Mouse (Mus musculus) small intestine, adult 2 months (tissue): ENCODE data around the gene AI661453. TPM values are rescaled to one million over a fixed set of nuclear protein-coding genes. Genes with fewer than 3 reads are reported as not detected.

ENCODE experiments used
- H3K27ac ChIP-seq: fragments of 200-500 bp; 2 replicates; pipeline ENCODE4 v1.5.1; 2012; ENCODE audit warnings: low read depth, low read length, control low read depth, inconsistent platforms; ENCODE audit not compliant: insufficient read depth
- H3K27me3 ChIP-seq: fragments of 200-500 bp; 2 replicates; pipeline ENCODE4 v1.6.1; 2012; ENCODE audit warnings: mild to moderate bottlenecking, moderate library complexity, low read length, inconsistent platforms; ENCODE audit not compliant: control insufficient read depth, insufficient read depth
- H3K36me3 ChIP-seq: fragments of 200-500 bp; 2 replicates; pipeline ENCODE4 v1.6.1; 2012; ENCODE audit warnings: mild to moderate bottlenecking, low read length, control low read depth, inconsistent platforms; ENCODE audit not compliant: control insufficient read depth, insufficient read depth
- H3K4me1 ChIP-seq: fragments of 200-500 bp; 2 replicates; pipeline ENCODE4 v1.6.1; 2012; ENCODE audit warnings: low read length, inconsistent platforms, mixed read lengths; ENCODE audit not compliant: control insufficient read depth, insufficient read depth, insufficient read length
- H3K4me3 ChIP-seq: fragments of 200-500 bp; 2 replicates; pipeline ENCODE4 v1.5.1; 2012; ENCODE audit warnings: low read depth, mild to moderate bottlenecking, control low read depth, inconsistent platforms, low read length, moderate library complexity
- CTCF ChIP-seq: fragments of 200-500 bp; IDR thresholded peaks from 2 replicates; pipeline ENCODE4 v1.5.1; 2012; ENCODE audit warnings: low read depth, mild to moderate bottlenecking, control low read depth, inconsistent platforms, low read length, moderate library complexity, mixed read lengths; ENCODE audit not compliant: insufficient replicate concordance, insufficient read length; ENCODE audit errors: extremely low read depth
- POLR2A ChIP-seq: fragments of 200-500 bp; IDR thresholded peaks from 2 replicates; pipeline ENCODE4 v1.6.1; 2012; ENCODE audit warnings: low read depth, mild to moderate bottlenecking, control low read depth, inconsistent platforms, low read length, moderate library complexity
- WGBS: fragments of 180-500 bp; shearing (Covaris S2); methylation state at CpG from one replicate; pipeline ENCODE4 v1.1.7; 2018; 5-methylcytosine and 5-hydroxymethylcytosine counted together
- polyA plus RNA-seq: library from polyadenylated mRNA; depleted of rRNA; stranded (reverse); fragments of >200 nt; gene quantifications from 2 replicates; pipeline ENCODE4 v1.2.3, GENCODE M21; 2012

Gene AI661453
- polyA plus RNA-seq, 1 experiment = 27.3 TPM

DNA sequence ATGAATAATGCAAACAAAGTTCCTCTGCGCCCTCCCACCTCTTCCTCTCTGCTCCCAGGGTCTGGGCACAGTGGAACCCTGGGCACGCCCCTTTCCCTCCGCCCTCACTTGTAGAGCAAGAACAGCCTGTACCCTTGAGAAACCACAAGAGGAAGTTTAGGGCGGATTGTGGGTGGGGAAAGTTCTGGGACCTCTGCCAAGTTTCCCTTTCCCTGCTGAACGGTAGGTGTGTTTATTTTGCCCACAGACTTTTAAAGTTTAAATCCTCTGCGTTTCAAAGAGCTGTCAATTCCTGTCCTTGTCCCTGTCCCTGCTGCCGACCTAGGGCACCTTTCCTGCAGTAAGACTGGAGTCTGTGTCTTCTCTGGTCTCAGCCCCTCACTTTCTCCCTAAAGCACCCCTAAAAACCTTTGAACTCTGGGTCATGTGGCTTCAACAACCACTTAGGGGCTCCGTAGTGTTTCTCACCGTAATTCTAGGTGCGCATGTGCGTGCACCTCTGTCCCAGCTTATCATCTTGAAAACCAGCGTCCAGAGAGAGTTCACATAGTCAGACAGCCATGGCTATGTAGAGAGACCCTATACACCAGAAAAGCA, 71.7 kb downstream of the AI661453 start:
- peaks cover 30% of the 10 kb centered on the region; the same call in 1 of the 2 replicates for H3K4me1 ChIP-seq
- H3K27me3 ChIP-seq = no peaks in the 10 kb centered on the region
- TF ChIP-seq POLR2A (0 out of 2 replicates have a peak, but pooled peaks have one; percentile 30), CTCF (no peak)
- 2% methylated on average over 12 of the region's 12 CpGs for WGBS
- peak overlapping the region; percentile 99 for H3K27ac ChIP-seq
- H3K36me3 ChIP-seq = no peaks in the 10 kb centered on the region
- H3K4me3 ChIP-seq = peak overlapping the region; percentile 55

DNA sequence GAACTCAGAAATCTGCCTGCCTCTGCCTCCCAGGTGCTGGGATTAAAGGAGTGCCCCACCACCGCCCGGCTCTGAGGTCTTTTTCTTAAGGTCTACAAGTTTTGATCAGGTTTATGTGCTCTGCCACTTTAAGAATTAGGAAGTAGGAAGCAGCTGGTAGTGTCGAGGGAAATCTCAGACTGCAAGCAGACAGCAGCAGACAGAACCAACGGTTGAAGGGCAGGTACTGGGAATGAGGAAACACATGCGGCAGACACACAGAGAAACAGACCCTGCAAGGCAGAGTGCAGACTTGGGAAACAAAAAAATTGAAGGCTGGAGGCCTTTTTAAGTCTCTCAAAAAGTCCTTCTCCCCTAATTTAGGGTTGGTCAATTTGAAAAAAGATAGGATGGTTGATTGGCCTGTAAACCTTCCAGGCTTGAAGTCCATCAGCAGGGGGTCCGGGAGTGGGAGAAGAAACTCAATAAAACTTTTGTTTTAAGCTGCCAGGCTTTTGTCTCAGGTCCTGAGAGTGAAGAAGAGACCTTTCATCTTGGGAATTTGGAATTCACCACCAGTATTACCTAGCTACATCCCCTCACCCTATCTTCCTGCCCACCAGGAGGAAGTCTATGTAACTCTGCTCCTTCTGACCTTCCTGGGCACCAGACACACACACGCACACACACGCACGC, 72.8 kb downstream of the AI661453 start:
- 35% methylated on average over 9 of the region's 9 CpGs for WGBS

DNA sequence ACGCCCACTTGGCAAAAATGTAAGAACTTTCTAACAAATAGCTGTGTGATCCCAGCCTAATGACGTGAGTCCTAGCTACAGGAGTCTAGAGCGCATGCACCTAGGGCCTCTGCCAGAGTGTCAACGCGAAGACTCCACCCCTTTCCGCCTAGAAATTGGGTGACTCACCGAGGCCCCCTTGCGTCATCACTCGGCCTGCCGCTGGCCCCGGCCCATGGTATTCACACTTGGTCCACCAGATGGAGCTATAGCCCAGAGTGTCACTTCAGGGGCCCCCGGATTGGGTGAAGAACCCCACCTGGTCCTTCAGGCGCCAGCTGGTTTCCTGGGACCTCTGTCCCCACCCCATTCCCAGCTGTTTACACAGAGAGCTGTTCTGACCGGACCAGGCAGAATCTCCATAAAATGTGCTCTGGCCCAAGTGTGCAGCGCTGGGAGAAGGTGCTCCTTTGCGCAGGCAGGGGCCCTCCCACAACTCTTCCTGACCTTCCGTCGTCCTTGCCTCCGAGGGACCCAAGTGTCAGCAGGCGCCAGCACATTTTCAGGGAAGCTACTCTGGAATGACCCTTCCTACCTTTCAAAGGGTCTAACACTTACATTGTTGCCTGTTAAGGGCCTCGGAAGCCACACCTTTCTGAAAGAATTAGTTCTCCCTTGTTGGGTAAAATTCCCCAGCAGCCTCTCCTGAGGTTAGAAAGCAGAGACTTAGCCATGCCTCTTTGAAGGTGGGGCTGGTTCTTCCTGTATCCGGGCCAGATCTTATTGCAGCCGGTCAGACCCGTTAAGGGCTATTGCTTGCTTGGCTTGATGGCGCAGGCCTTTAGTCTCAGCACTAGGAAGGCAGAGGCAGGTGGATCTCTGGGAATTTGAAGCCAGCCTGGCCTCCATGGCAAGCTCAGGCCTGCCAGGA, 75.0 kb downstream of the AI661453 start:
- Histone ChIP-seq H3K4me3 (peak overlapping the region; percentile 54), H3K27me3 (no peaks in the 10 kb centered on the region), H3K4me1 (peaks cover 25% of the 10 kb centered on the region; the same call in 1 of the 2 replicates), H3K36me3 (no peaks in the 10 kb centered on the region), H3K27ac (peak overlapping the region; percentile 79)
- TF ChIP-seq CTCF (peak; percentile 92; the same call in 1 of the 2 replicates), POLR2A (peak; percentile 60; the same call in 1 of the 2 replicates)
- 4% methylated on average over 25 of the region's 25 CpGs for WGBS

More for the DNA sequence above, 72.8 kb downstream of the AI661453 start:
- Histone ChIP-seq H3K36me3 (no peaks in the 10 kb centered on the region), H3K4me3 (no peak overlapping the region), H3K27ac (peak overlapping the region; percentile 58), H3K27me3 (no peaks in the 10 kb centered on the region), H3K4me1 (peaks cover 29% of the 10 kb centered on the region; the same call in 1 of the 2 replicates)
- TF ChIP-seq CTCF = no peak
- no peak for TF ChIP-seq POLR2A

DNA sequence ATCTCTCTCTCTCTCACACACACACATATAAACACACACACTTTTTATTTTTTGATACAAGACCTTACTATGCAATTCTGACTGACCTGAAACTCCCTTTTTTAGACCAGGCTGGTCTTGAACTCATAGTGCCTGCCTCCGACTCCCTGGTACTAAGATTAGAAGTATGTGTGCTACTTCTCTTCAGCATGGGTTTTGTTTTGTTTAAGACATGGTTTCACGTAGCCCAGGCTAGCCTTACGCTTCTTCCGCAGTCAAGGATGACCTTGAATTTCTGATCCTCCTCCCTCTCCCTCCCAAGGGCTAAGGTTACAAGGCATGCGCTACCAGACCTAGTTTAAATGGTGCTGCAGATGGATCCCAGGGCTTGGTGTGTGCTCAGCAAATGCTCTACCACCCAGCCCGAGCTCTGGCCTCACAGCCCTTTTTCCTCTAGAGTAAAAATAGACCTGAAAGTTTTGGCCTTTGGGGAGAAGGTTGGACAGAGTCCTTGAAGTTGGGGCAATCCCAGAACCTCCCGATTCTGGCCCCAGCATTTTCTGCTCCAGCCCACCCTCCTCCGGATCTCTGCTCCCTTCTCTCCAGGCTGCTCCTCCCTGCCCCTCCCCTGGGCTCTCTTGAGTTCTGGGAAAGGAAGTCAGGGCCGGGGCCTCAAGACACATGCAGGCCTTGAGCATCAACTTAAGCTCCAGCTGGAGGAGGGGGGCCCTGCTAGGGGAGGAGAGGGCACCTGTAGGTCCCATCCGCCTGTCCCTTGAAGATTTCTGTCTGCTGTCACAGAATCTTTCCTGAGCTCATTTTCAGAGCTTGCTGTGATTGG, 76.8 kb downstream of the AI661453 start:
- no peak overlapping the region for H3K4me3 ChIP-seq

DNA sequence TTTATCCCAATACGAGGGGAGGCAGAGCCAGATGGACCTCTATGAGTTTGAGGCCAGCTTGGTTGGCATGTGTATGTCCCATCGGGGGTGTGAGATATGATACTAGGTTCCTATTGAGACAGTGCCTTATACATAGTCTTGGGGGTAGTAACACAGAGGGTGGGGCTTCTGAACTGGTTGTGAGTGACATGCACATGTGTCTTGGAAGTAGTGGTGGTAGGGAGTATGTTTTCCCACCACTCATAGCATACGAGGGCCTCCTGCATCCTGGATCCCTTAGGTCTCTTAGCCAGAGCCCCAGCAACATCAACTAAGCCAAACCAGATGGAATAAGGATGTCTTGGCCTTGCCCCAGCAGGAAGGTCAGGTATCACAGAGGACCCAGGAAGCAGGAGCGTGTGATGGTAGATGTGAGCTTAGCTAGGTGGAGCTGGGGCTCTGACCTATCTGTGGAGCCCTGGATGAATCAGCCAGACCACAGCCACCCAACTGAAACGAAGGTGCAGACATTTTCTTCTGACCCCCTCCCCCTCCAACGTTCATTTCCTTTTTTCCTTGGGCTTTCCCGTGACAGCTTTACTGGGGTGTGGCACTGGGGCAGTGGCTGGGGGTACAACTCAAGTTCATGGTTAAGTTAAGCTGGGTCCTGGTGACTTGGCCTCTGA, 78.9 kb downstream of the AI661453 start:
- Histone ChIP-seq H3K4me1 (peaks cover 13% of the 10 kb centered on the region; the same call in 1 of the 2 replicates), H3K27me3 (no peaks in the 10 kb centered on the region), H3K27ac (no peak overlapping the region), H3K4me3 (no peak overlapping the region), H3K36me3 (no peaks in the 10 kb centered on the region)
- no peak for TF ChIP-seq POLR2A
- TF ChIP-seq CTCF = no peak
- 73% methylated on average over 7 of the region's 7 CpGs for WGBS

More for the DNA sequence above, 76.8 kb downstream of the AI661453 start:
- WGBS = 76% methylated on average over 10 of the region's 10 CpGs
- H3K4me1 ChIP-seq = peaks cover 15% of the 10 kb centered on the region; the same call in 1 of the 2 replicates
- H3K27ac ChIP-seq = peak overlapping the region; percentile 24; the same call in 1 of the 2 replicates
- H3K36me3 ChIP-seq = no peaks in the 10 kb centered on the region
- TF ChIP-seq CTCF (no peak), POLR2A (no peak)
- H3K27me3 ChIP-seq = no peaks in the 10 kb centered on the region

DNA sequence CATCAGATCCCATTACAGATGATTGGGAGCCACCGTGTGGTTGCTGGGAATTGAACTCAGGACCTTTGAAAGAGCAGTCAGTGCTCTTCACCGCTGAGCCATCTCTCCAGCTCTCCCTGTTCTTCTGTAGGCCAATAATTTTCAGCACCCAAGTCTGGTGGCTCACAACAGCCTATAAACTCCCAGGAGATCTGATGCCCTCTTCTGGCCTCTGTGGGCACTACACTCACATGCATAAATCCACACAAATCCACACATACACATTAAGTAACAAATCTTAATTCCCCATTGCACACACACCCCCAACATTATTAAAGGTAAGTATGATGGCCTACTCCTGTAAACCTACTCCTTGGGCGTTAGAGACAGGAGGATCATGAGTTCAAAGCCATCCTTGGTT, 79.8 kb downstream of the AI661453 start:
- Histone ChIP-seq H3K27me3 (no peaks in the 10 kb centered on the region), H3K36me3 (no peaks in the 10 kb centered on the region), H3K4me3 (no peak overlapping the region), H3K27ac (no peak overlapping the region), H3K4me1 (peaks cover 13% of the 10 kb centered on the region; the same call in 1 of the 2 replicates)
- TF ChIP-seq CTCF (no peak), POLR2A (no peak)
- 96% methylated on average over 3 of the region's 3 CpGs for WGBS
